Mouse (Mus musculus): ENCODE results near the gene Ern1.
"Not testable (repeated sequence)": the region's sequence is repeated elsewhere in the genome, so short reads cannot be mapped to it uniquely, and the experiment has no call there.

Ern1 gene

DNA sequence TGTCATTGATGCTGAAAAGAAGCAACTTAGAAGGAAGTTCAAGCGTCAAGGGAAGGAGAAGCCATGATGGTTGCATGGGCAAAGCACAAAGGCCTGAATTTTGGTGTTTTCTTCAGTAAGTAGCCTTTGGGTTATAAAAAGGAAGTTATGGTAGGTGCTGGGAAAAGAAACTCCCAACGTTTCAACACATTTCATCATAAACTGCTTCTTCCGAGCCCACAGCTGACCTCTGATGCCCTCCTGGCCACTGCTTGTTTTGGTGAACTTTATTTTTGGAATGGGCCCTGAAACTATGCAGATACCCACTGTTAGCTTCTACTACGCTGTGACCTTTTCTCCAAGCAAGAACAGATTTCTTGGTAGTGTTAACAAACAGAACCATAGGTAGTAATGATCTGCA lies 58.0 kb downstream of the Ern1 start:
- no peak for DNase-seq

DNA sequence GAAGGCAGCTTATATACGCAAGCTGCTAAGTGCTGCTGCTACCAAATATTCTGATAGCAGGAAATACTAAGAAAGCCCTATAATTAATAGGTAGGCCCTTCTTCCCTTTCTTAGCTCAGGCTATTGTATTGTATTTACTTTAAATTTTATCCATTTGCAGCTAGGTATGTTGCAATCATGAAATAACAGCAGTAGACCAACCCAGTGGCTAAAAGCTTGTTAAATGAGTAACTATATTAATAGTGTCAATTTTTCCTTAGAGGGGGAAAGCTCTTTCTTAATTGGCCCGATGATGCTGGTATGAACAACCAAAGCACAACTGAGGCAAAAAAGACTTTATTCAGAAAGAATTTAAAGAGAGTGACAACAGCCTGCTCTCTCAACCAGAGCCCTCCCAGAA lies 59.1 kb downstream of the Ern1 start:
- DNase-seq = no peak

DNA sequence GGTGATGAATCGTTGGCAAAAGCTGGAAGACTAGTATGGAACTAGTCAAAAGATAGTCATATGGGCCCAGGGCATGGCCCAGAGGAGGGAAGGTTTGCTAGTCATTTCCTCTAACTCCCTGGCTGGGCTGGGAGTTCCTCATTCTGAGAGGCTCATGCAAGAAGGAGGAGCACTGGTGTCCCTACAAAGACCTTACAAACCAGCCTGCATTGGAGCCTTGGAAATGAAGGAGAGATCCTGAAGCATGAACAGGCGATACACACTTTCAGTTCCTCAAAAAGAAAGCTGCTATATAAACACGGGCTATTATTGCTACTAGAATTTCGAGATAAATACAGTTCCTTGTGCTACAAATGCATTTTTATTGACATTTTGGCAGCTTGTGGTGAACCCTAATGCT lies 59.5 kb downstream of the Ern1 start:
- no peak for DNase-seq

DNA sequence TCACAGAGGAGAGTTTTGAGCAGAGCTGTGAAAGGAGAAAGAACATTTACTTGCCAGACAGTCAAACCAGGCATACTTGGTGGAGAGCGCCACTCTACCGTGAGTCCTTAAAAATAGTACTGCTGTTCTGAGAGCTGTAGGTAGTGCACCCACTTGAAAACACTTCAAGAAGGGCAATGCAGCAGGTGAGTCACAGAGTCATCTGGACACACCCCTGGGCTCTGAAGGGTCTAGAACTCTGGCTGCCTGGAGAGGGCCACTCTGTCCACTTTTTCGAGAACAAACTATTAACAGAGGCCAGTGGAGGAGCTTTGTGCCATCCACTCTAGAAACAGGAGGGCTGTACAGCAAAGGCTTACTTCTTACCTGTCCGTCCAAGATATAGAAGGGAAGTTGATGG lies 61.2 kb downstream of the Ern1 start:
- no peak for DNase-seq

DNA sequence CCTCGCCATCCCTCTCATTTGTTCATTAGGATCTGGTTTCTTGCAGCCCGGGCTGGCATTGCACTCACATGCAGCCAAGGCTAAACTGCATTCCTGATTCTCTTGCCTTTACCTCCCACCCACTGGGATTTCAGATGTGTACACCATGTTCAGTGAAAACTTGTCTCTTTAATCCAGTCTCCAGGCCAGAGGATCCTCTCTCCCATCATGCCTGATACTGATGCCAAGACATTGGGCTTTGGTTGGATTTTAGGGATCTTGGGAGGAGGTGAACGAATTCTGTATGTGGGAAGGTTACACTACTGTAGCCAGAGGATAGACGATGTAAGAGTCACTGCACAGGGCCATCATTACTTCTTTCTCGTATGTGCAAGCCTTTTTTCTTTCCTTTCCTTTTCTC lies 62.5 kb downstream of the Ern1 start:
- DNase-seq = no peak

DNA sequence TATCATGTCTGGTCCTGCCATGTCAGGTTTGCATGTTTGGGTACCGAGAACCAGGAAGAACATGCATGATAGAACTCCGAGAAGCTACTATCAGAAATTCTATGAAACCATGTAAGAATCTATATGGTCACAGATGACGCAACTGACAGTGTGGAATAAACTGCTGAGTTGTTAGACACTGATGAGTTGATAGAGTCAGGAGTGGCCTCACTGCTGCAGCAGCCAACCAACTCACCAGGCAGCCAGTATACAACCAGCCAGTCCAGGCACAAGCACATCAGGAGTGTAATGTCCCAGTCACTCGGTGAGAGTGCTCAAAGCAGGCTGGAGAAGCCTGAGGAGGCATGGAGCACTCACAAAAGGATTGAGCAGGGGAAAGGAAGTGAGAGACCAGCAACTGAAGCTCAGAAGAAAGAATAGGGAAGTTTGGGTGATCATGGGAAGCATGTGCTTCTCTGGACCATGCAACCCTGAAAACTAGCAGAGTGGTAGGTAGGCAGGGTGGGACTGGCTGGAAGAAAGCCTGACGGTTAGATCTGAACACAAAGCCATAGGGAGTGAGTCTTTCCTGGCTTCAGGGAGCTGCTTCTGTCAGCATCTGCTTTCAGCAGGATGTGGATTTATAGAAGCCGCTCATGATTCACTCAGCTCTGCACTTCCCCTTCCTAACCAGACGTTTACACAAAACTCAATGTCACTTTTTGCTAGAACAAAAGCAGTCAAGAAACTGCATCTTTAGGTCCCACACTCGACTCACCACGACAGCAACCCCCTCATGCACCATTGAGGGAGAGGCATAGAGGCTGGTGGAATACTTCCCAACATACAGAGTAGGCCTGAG lies 68.2 kb downstream of the Ern1 start:
- DNase-seq = no peak

DNA sequence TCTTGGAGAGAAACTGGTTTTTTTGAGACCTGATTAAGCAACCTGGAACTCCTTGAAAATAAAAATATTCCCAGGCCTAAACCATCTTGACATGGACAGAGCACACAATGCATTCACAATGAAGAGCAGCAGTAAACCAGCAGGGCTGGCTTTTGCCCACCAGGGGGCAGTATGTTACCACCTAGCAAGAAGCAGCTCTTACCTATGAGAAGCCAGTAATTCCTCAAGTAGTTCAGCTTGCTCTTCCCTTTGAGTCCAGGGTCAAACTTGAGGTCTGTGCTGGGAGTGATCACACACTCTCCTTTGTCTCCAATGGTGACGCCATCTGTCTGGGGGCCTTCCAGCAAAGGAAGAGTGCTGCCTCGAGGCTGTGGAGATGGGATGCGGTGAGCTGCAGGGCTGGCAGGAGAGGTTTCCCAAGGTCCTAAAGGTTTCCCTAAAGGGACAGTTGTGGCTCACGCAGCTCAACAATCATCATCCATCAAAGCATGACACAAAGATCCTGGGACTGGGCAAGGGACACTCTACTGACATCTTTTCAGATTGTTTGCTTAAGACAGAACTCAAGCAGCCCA lies 68.9 kb downstream of the Ern1 start:
- peak; percentile 89 for DNase-seq

DNA sequence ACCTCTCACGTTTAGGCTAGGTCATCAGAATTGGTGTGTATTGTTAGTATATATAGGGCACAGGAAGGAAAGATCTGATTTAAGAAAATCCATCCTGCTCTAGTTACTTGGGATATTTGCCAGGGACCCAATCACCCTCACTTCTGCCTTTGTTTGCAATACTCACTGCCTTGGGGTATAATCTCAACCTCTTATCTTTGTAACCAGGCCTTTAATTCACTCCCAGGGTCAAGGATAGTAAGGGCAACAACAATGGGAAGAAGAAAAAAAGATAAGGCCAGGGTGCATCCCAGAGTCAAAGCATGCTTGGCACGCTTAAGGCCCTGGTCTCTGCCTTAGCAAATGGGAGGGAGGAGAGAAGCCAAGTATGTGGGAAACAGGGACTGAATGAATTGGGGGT lies 69.8 kb downstream of the Ern1 start:
- DNase-seq = no peak

DNA sequence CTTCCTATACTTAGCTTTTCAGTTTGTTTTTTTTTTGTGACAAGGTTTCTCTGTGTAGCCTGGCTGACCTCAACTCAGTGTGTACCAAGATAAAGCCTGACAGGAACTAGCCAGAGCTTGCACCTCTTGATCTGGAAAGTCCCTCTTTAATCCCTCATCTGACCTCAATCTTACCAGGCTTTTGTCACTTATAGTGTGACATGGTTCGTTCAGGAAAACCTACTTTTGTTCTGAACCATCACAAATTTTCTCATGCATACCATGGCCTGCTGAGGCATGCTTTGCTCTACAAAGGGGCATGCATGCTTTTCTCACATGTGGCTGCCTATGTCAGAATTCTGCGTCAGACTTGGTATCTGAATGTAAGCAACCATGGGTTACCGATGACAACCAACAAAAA lies 71.3 kb downstream of the Ern1 start:
- no peak for DNase-seq

DNA sequence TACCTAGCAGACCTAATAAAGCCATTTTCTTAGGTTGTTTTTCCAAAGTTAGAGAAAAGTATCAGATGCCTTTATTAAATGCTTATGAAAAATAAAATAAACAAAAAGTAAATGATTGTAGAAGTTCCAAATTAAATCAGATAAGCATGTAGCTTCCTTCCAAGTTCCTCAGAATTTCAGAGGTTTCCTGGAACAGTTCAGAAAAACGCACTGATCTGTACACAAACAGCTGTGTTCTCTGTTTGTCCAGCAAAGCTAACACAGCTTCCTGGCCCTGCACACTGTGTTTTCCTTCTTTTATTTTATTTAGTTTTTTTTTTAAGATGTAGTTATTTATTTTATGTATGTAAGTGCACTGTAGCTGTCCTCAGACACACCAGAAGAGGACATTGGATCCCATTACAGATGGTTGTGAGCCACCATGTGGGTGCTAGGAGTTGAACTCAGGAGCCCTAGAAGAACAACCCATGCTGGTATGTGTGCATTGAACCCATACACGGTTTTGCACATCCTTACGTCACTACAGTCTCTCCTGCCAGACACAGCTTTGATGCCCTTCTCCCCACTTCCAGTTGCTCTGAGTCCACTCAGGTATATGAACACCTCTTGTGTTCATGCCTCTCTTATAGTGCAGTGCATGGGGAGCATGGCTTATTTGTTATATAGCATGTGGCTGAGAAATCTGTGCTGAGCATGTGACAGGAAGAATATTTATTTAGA lies 74.9 kb downstream of the Ern1 start:
- DNase-seq = no peak

DNA sequence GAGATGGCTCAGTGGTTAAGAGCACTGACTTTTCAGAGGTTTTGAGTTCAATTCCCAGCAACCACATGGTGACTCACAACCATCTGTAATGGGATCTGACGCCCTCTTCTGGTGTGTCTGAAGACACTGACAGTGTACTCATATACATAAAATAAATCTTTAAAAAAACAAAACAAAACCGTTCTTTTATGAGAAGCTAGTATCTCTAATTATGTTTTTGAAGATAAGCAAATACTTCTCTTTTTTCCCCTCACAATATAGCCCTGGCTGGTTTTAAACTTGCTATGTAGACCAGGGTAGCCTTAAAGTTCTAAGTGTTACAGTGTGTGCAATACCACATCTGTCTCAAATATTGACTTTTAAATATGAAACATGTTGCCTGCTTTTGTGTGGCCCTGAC lies 76.5 kb downstream of the Ern1 start:
- DNase-seq = no peak

DNA sequence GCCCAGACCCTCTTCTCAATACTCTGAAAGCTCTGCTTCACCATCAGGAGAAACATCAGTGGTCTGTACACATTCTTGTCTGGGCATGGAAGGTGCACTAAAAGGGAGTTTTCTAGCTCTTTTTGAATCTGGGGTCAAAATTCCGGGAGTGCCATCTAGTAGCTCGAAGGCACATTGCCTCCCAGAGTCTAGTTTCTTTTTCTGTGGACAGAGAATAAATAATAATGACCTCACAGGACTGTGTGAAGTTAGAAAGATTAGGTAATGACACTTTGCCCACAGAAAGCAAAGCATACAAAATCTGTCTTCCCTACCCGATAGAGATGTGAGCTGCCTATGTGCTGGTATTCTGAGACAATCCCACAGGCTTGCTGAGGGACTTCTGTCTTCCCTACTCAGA lies 77.1 kb downstream of the Ern1 start:
- DNase-seq = no peak

DNA sequence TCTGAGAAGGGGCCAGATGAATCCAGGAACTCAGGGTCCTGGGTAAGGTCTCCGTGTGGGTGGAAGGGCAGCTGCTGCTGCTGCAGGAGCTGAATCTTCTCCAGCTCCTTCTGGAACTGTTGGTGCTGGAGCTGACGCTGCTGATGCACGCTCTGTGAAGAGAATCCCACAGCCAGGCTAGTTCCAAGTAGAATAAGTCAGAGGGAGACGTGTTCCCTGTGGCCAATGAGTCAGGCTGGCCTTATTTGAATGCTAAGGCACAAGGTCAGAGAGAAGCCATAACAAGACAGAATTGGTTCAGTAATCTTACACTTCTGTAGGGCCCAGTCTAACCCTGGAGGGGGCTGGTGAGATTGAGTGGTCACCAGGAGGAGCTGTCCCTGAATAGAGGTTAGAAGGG lies 77.6 kb downstream of the Ern1 start:
- DNase-seq = no peak

DNA sequence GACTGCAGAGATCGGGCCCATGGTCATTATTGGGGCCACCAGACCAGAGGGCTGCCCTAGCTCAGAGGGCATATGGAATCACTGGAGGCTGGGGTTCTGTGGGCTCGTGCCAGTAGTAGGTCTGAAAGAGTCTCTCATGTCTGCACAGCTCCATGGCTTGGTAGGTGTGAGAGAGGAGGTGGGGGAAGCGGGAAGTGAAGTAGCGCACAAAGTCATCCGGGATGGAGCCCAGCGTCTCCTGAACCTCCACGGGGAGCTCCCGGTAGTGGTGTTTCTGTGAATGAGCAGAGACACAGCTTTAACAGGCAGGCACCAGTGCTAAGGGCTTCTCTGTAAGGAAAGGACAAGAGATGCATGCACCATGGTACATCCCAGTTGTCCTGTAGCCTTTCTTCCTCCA lies 89.2 kb downstream of the Ern1 start:
- no peak for DNase-seq

DNA sequence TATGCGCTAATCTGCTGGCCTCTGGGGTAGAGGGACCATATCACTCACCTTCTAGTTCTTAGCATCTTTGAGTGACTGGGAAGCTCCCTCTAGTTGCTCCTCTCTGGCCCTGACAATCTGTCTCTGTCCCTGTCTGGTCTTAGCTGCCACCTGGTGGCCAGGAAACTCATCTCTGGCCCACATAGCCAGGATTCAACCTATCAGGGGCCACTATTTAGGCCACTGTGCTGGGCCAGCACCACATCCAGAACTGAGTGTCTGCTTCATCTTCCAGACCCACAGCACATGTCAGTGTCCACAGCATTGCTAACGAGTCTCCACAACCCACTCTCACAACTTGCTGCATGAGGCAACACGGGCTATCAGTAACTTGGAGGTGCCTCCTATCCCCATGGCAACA lies 90.0 kb downstream of the Ern1 start:
- DNase-seq = no peak

DNA sequence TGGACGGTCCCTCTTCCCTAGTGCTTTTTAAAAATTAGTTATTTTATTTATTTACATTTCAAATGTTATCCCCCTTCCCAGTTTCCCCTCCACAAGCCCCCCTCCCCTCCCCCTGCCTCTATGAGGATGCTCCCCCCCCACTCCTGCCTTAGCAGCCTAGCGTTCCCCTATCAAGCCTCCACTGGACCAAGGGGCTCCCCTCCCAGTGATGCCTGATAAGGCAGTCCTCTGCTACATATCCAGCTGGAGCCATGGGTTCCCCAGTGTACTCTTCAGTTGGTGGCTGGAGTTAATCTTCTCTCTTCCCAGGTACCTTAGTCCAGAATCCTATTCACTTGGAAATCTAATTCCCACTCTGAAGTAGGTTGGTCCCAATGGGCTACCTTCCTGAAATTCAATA lies 93.6 kb downstream of the Ern1 start:
- not testable (repeated sequence) for DNase-seq

DNA sequence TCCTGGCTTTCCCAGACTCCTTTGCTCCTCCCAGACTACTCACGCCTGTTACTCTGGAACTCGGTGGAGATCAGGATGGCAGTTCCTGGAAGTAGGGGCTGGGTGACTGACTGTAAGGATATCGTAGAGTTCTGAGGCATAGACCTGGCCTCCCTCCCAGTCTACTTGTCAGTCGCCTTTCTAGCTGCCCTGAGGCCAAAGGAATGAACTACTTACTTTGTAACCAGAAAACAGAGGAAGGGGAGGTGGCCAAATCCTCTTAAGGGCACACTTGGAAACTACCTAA lies 94.4 kb downstream of the Ern1 start:
- DNase-seq = no peak

DNA sequence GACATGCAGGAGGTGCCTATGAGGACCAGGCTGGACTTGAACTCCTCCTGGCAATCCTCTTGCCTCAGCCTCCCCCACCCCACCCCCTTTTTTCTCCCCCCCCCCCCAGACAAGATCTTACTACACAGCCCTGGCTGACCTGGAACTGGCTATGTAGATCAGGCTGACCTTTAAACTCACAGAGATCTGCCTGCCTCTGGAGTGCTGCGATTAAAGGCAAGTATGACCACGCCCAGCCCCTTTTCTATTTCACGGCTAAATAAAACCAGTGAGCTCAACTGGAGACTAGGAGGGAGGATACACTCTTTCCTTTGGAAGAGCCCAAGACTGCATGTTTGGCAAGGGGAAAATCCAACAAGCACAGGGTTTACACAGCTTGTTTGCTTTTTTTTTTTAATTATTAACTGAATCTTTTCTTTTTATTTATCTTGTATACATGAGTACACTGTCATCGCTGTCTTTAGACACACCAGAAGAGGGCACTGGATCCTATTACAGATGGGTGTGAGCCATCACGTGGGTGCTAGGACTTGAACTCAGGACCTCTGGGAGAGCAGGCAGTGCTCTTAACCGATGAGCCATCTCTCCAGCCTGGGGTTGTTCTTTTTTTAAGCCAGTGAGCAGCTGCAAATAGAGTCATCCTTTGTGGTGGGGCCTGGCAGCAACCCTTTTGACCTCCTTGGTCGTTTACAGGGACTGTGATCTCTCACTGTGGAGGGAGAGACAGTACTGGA lies 94.9 kb downstream of the Ern1 start:
- DNase-seq = no peak

DNA sequence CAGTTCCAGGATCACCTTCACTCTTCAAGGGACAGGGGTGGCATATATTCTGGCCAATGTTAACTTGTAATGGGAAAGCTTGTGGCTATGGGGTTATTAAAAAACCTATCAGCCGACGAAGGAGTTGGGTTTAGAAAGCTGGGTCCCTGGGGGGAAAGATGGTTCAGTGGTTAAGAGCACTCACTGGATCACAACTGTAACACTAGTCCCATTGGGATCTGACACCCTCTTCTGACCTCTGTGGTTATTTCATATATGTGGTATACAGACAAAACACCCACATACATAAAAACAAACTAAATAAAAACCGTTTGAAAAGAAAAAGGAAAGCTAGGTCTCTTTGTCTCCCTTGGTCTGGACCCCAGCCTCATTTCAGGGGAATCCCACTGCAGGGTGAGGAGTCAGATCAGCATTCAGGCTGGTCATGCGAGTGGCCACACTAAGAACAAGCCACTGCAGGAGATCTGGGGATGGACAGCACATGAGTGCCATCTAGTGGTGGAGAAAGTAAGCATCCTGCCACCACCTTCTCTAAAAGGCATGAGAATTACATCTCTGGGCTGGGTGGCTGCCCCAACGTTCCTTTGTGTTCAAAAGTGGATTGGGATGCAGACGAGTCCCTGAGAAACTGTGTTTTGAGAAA lies 96.0 kb downstream of the Ern1 start:
- DNase-seq = peak; percentile 75

DNA sequence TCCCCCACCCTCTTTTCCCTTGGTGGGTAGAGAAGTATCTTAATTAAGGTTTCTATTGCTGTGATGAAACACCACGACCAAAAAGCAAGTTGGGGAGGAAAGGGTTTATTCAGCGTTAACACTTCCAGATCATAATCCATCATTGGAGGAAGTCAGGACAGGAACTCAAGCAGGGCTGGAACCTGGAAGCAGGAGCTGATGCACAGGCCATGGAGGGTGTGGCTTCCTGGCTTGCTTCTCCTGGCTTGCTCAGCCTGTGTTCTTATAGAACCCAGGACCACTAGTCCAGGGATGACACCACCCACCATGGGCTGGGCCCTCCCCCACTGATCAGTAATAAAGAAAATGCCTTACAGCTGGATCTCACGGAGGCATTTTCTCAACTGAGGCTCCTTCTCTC lies 96.9 kb downstream of the Ern1 start:
- peak; percentile 32 for DNase-seq

DNA sequence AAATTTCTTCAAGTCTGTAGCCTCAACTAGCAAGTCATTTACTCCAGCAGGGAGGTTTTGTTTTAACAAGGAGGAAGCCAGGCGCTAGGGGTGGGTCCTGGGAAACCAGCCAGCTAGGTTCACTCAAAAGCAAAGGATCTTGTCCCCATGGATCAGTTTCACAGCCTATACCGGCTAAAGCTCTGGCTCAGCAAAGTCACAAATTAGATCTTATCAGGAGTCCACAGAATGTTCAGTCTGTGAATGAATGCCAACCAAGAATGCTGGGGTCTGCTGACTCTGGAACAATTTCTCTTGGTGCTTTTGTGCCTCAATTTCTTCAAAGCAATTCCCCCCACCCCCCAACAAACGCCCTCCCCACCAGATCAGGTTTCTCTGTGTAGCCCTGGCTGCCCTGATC lies 98.0 kb downstream of the Ern1 start:
- peak; percentile 17 for DNase-seq

DNA sequence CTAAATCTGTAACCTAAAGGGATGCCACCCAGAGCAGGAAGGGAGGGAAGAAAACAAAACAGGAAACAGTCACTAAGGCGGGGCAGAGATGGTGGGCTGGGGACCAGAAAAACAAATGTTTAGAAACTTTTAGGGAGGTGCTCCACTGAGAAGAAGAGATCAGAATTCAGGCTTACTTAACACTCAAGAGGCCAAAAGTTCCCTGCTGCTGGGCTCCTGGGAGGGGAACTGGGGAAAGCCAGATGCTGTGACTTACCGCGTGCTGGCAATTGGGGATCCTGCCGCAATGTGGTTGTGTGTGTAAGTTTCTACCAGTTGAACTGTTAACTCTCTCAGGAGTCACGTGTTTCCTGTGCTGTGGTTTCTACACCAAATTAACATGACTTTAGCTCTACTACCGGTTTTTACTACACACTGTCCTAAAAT lies 99.8 kb downstream of the Ern1 start, which contains the start of gene Icam2:
Gene Icam2 (minus strand): TSS at position 285 of the 426 bp plus-strand sequence.
- no peak for DNase-seq

DNA sequence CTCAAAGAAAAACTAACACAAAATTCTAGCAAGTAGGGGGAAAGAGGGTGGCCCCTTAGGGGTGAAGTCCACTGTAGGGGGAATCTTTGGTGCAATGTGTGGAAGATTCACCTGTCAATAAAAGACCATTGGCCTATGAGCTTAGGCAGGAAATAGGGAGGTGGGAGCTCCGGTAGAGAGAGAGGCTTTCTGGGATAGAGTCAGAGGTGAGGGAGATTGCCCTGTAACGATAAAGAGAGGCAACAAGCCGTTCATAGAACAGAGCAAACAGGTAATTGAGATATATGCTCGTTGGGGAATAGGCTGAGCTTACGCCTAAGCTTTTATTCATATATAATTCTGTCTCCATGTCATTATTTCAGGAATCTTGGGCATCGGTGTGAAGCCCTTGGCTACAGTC lies 100.6 kb downstream of the Ern1 start:
- no peak for DNase-seq

All from kidney, adult 9 months (tissue).